Mouse (Mus musculus) liver, postnatal 0 days (tissue): Measurements from ENCODE around the gene Tssk4.
A peak's percentile ranks its signal among the peaks of the same experiment; 100 is the strongest.

Experiments used
- CTCF ChIP-seq: sonication (generic); IDR thresholded peaks from 2 replicates; pipeline ENCODE4 v1.5.1; 2016; ENCODE audit warnings: antibody characterized with exemption, low read depth
- EP300 ChIP-seq: IDR thresholded peaks from 2 replicates; pipeline ENCODE4 v1.6.1; 2016; ENCODE audit warnings: antibody characterized with exemption, low read depth, mild to moderate bottlenecking

DNA sequence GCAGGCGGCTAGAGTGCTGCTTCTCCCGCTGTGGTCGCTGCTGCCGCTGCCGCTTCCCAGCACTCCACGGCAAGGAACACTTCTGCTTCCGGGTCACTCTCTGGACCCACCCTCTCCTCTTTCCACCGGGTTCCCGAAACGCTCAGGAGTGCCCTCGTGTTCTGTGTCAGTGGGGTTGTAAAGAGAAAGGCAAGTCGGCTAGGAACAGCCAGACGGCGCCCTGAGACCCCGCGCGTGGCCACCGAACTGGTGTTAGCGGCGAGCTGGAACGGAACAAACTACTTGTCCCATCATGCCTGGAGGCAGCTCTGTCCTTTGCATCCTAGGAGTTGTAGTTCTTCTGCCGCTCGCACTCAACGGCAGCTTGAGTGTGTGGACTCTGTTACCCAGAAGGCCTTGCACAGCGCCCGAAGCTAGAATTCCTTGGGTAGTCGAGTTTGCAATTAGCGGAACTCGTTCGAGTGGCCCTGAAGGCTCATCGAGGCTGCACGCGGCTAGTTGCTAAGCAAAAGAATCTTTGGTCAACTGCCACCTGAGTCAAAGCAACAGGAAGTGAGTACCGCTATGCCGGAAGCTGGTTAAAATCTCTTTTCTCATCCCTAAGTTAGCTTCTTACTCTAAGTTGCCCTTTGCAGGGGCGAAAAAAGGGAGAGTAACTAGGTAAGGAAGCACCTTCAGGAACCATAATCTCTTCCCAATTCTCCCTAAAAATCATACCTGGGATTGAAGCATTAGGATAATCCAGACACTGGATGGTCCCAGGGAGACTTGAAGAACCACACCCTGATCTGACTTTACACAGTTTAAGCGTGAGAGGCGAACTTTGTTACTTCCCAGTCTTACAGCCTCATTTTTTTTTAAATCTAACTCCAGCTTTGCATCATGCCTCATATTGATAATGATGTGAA is 22.1 kb downstream of the Tssk4 start, which contains the start of the genes Gmpr2 and Nedd8:
- TF ChIP-seq CTCF (no peak), EP300 (peak; percentile 52; the same call in 1 of the 2 replicates)
